Mouse (Mus musculus) thymus, postnatal 10 days (tissue): ENCODE measurements at regions not wholly inside any gene's neighbourhood (a gene's known extent, or its start where the extent isn't known, plus 50 kb on each side); places are given as distances from the start of the nearest gene placed in this dataset.

Experiments used
- DNase-seq, 2 experiments: peaks; one replicate each; pipeline ENCODE4 v3.0.0; 2021; ENCODE audit warnings: low spot score in 2 of 2

DNA sequence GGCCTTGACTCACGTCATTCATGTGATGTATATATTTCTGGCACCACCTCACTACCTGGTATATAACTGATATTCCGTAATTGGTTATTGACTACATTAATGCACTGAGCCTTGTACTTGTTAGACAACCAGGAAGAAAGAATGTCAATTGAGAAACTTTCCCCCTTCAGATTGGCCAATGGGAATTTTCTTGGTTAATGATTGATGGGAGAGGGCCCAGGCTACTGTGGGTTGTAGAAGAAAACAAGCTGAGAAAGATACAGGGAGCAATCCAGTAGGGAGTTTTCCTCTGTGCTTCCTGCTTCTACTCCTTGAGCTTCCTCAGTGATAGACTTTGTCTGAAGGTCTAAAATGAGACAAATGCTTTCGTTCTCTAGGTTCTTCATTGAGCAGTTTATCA is 1866.1 kb upstream of the Lrrc6 start:
- DNase-seq, result no peak

DNA sequence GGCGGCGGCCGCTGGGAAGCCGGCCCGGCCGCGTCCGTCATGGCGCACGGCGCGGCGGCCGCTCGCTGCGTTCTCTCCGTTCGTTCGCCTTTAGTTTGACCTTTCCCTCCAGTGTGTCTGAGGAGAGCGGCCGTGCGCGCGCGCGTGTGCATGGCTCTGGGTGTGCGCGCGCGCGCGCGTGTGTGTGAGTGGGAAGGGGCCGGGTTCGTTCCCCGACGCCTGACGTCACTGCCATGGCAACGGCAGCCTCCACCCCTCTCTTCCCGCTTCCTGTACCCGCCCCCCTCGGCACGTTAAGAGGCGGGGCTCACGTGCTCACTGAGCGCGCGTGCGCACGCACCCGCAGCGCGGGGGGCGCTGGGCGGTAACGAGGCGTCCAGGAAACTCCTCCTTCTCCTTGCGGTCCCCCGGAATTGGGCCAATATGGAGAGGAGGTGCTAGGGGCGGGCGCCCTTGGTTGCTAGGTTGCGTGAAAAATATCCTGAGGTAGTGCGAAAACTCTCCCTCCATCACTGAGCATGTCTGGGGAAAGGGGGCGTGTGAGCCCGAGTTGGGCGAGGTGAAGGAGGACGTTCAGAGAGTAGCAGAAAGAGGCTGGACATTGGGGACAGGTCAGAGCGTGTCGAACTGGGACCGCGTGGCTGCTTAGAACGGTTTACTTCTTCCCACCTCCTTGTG is 1862.5 kb upstream of the Lrrc6 start:
- DNase-seq, result peak; percentile 98 to 100

DNA sequence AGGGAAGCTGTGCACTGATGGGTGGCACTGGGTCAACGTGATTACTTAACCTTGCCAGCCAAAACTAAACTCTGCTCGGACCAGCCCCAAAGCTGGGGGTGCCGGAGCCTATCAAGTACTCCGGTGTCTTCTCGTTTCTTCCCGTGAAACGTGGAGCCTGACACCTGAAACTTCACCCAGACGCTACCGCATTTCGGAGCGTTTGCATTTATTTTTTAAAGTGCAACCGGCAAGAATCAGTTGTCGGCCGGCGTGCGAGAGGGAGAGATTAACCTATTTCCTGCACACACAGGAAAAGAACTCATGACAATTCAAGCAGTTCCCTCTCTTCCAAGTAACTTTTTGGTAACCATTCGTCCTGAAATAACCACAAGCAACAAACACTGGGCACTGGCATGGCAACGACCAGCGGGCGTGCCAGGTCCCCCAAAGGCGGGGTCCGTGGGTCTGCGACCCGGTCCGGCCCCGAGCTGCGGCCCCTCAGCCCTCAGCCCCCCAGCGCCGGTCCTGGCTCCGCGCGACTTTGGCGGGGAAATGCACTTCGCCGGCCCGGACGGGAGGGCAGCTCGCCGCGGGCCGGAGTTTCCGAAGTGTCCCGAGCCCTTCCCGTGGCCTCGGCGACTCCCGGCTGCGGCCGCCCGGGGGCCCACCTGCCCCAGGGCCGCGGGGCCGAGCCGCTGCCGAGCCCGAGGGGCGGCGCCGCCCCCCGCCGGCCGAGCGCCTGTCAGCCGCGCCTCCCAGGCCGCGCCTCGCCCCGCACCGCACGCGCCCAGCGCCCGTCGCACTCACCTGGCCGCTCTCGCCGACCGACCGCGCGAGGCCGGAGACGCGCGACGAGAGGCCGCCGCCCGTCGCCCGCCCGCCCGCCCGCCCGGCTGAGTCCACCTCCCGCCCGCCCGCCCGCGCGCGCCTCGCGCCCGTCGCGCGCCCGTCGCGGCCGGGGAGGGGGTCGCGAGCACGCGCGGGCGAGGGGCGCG is 1861.7 kb upstream of the Lrrc6 start:
- DNase-seq, result peak; percentile 44 to 53

DNA sequence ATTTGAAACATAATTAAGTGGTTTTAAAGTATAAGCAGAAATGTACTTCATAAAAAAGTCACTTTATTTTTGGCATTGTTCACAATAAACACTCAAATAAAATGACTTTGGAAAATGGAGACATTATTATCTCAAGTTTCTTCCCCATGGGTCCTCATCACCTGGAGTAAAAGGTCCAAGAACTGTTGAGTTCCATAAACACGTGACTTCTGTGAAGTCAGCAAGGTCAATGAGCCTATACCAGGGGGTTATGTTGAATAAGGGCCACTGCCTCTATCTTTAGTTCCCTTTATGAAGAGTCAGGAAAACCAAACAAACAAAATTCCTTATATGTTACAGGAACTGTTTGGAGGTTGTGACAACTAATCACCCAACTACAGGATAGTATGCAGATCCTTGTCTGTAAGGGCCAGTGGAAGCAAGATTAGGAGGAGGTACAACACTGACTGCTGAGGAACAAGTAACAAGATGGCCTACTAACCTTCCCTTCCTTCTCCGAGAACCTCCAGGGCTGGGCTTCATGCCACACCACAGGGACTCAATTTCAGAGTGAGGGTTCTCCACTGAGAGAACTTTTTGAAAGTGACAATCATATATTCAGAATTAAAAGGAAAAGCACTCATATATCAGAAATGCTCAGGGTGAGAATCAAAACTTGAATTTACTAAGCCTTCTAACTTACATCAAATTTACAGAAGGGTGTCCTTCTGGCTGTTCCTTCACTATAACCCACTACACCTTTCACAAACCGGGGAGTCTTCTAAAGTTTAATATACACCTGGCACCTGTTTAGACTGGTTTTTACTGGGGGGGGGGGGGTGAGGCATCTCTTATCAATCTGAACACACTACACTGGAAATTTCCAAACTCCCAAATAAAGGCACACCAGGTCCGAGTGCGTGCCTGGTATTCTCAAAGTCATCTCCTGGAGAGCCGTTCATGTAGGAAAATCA is 1860.5 kb upstream of the Lrrc6 start:
- no peak for DNase-seq

DNA sequence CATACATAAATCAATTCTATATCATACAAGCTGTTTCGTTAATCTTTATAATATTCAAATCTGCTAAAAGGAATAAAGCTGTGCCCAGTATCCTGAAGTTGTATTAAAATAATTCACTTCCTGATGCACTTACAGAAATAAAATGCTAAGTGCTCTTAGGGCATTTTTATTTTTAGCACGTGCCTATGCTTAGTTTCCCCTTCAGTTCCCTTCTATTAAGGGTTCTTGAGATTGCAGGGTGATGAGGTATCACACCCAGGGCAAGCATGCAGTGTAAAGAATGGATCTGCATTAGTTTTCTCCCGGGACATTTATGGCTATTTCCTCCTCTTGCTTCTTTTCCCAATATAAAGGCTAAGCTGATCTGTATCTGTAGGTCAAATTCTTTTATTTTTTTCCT is 1858.8 kb upstream of the Lrrc6 start:
- no peak for DNase-seq

DNA sequence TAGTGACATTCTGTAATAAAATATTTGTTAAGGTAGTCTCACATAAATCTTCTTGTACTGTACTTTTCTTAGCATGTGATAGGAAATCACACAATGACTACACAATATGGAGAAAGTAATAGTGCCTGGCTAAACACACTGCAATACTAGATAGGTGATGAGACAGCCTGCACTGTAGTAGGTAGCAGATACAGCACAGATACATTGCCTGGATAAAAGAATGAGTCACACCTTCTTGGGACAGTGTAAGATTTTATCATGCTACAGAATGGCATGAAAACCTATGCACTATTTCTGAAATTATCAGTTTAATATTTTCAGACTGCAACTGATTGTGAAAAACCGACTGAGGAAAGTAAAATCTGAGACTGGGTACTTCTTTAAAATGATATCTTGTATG is 1855.2 kb upstream of the Lrrc6 start:
- no peak for DNase-seq

DNA sequence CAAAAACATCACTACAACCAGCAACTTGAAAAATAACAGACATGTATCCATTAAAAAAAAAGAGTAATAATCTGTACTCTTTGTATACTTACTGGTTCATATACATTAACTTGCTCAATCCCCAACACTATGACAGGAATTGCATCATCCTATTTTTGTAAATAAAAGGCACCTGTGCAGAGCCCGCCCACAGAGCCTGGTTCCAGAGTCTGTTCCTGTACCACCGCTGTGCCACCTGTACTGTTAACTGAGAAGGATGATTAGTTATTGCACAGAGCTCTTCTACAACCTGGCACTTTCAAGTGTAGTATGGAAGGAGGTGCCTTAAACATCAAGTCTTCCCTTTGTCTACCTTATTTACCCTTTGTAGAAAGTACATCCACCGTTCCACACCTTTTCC is 1843.9 kb upstream of the Lrrc6 start:
- DNase-seq, result no peak

DNA sequence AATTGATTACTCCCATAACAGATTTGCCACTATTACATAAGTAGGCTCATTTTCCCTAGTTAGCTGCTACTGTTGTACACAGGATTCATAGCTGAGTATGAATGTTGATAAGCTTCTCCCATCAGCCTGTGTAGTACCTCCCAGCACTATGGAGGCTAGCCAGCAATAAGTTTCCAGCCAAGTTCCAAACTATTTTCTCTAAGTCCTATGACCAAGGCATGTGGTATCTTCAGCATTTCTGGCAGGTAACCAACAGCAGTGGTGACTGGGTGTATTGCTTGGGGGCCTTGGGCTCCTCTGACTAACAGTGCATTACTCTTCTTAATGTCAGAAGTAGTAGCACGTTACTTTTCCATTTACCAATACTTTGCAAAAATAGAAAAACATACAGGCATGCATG is 1841.8 kb upstream of the Lrrc6 start:
- DNase-seq, result no peak

DNA sequence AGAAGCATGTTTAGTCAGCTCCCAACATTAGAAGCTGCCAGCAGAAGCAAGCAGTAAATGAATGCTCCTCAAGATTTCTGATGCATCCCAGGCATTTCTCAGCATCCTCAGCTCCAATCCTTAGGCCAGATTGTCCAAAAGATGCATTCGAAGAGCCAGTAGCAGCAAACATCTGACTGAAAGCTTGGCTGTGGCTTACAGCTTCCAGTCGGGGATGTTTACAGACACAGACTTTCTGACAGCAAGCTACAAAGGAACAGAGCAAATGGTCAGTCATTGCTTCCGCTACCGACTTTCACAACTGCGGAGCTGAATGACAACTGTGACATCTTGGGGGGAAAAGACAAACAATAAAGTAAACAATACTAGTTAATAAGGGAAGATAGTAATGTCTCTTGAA is 1840.3 kb upstream of the Lrrc6 start:
- DNase-seq, result no peak

DNA sequence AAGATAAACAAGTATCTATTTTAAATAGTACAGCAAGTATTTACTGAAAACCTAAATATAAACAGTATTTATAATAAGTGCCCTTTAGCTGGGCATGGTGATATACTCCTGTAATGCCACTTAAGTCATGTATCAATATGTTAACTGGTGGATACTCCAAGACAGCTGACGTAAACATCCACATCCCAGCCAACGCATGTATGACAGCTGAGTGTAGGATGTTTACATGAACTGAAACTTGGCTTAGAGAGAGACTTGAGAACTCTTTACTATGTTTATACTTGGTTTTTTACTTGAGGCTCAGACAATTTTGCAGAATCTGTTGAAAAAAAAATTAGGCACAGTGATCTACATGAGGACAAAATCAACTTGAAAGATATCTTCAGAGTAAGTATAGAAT is 1836.6 kb upstream of the Lrrc6 start:
- no peak for DNase-seq

DNA sequence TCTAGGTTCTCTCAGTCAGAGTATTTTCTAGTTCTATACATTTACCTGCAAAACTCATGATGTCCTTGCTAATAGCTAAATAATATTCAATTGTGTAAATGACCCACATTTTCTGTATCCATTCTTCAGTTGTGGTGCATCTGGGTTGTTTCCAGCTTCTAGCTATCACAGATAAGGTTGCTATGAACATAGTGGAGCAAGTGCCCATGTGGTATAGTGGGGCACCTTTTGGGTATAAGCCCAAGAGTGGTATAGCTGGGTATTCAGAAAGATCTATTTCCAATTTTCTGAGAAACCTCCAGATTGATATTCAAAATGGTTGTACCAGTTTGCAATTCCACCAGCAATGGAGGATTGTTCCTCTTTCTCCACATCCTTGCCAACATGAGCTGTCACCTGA is 1835.1 kb upstream of the Lrrc6 start:
- DNase-seq, result no peak

DNA sequence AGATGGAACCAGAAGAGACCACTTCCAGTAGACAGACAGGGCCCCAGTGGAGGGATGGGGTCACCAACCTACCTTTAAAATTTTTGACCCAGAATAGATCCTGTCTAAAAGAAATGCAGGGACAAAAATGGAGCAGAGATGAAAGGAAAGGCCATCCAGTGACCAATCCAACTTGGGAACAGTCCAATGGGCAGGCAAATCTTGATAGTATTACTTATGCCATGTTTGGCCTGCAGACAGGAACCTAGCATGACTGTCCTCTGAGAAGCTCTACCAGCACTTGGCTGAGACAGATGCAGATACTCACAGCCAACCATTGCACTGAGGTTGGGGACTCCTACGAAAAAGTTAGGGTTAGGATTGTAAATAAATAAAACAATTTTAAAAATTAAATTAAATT is 1815.4 kb upstream of the Lrrc6 start:
- DNase-seq, result no peak
